In the genomic region with DNA sequence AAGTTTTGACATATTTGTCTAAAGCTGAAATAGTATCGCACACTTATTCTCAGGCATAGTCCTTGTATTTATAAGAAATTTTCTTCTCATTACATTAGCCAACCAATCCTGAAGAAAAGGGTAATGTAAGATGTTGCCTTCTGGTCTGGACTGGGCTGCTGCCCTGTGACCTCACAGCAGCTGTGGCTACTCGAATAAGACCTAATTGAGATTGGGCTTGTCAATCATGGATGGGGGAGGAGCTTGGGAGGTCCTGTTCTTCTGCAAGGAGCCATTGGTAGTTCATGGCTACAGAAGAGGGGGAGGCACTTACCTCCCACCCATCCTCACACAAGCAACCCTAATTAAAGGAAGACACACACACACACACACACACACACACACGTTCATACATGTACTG, we compare ENCODE assay signal across 14 mouse cellular contexts. TPM values are rescaled to one million over a fixed set of nuclear protein-coding genes. Genes with fewer than 3 reads are reported as not detected.
"Had no signal": no experiment of that assay in that cellular context is flagged by ENCODE, and none has a peak within 500 bp of the region (broad histone marks: within the 10 kb centered on the region; RNA-seq: fewer than 3 reads in every experiment).

No protein-coding gene starts in this region.

- H3K27me3 ChIP-seq: liver, embryonic 15.5 days; midbrain, embryonic 15.5 days; neural tube, embryonic 12.5 days; stomach, embryonic 15.5 days had no signal

- H3K27ac ChIP-seq: kidney, postnatal 0 days; limb, embryonic 10.5 days; liver, embryonic 15.5 days; midbrain, embryonic 15.5 days; neural tube, embryonic 12.5 days; stomach, embryonic 15.5 days had no signal

- ATAC-seq: intestine, embryonic 16.5 days; midbrain, embryonic 15.5 days had no signal

- H3K4me3 ChIP-seq: limb, embryonic 10.5 days; liver, embryonic 15.5 days; midbrain, embryonic 10.5 days; midbrain, embryonic 15.5 days; neural tube, embryonic 12.5 days; stomach, embryonic 15.5 days had no signal

- H3K9me3 ChIP-seq: limb, embryonic 10.5 days; liver, embryonic 15.5 days; midbrain, embryonic 10.5 days; midbrain, embryonic 15.5 days; neural tube, embryonic 12.5 days; stomach, embryonic 15.5 days had no signal

- DNase-seq: kidney, adult 8-10 months; kidney, postnatal 36 days; right cerebral cortex, postnatal 14 days; thymus, postnatal 36 days had no signal

- H3K36me3 ChIP-seq: limb, embryonic 10.5 days; liver, embryonic 15.5 days; midbrain, embryonic 15.5 days; neural tube, embryonic 12.5 days; stomach, embryonic 15.5 days had no signal

- H3K9ac ChIP-seq: liver, embryonic 15.5 days; midbrain, embryonic 15.5 days; neural tube, embryonic 12.5 days; stomach, embryonic 15.5 days had no signal

- H3K4me2 ChIP-seq: liver, embryonic 11.5 days; liver, embryonic 15.5 days; midbrain, embryonic 15.5 days; neural tube, embryonic 12.5 days; stomach, embryonic 15.5 days had no signal

- H3K4me1 ChIP-seq: liver, embryonic 15.5 days; midbrain, embryonic 15.5 days; neural tube, embryonic 12.5 days; stomach, embryonic 15.5 days had no signal

RNA-seq across cellular contexts. Expression of a gene that starts 27.1 kb away (rescaled TPM):
- total RNA-seq: monocyte, adult 5-6 weeks had no signal
